Mouse (Mus musculus) adipocyte (in vitro differentiated cells): ENCODE measurements at regions not wholly inside any gene's neighbourhood (a gene's known extent, or its start where the extent isn't known, plus 50 kb on each side); places are given as distances from the start of the nearest gene placed in this dataset.
A peak's percentile ranks its signal among the peaks of the same experiment; 100 is the strongest.
"Not testable (repeated sequence)": the region's sequence is repeated elsewhere in the genome, so short reads cannot be mapped to it uniquely, and the experiment has no call there.

Experiments used
- DNase-seq: peaks from one replicate; pipeline ENCODE4 v3.0.0-alpha.2; 2016; ENCODE audit warnings: low spot score

GRCm38 (mm10) chr11:12589757-12590373 lies 125.1 kb upstream of the Cobl start:
- no peak for DNase-seq

GRCm38 (mm10) chr11:12584851-12585680 lies 120.3 kb upstream of the Cobl start:
- DNase-seq, result not testable (repeated sequence)

- DNase-seq, result no peak
Observed at GRCm38 (mm10) chr11:12578999-12579576, 114.3 kb upstream of the Cobl start.

GRCm38 (mm10) chr11:12559663-12560062 lies 94.9 kb upstream of the Cobl start:
- DNase-seq, result no peak

- DNase-seq, result peak; percentile 57
Observed at GRCm38 (mm10) chr11:12558995-12559633, 94.4 kb upstream of the Cobl start.

- DNase-seq, result no peak
Observed at GRCm38 (mm10) chr11:12558176-12558575, 93.4 kb upstream of the Cobl start.

- no peak for DNase-seq
Observed at GRCm38 (mm10) chr11:12545771-12546170, 81.0 kb upstream of the Cobl start.

- peak; percentile 11 for DNase-seq
Observed at GRCm38 (mm10) chr11:12543042-12543441, 78.3 kb upstream of the Cobl start.

GRCm38 (mm10) chr11:12540333-12540870 lies 75.6 kb upstream of the Cobl start:
- no peak for DNase-seq

GRCm38 (mm10) chr11:12535063-12535462 lies 70.3 kb upstream of the Cobl start:
- no peak for DNase-seq

- DNase-seq, result peak; percentile 63
Observed at GRCm38 (mm10) chr11:12532288-12532687, 67.5 kb upstream of the Cobl start.

- DNase-seq, result not testable (repeated sequence)
Observed at GRCm38 (mm10) chr11:12522063-12522462, 57.3 kb upstream of the Cobl start.

GRCm38 (mm10) chr11:12521286-12521685 lies 56.5 kb upstream of the Cobl start:
- no peak for DNase-seq

- DNase-seq, result no peak
Observed at GRCm38 (mm10) chr11:12516374-12516773, 51.6 kb upstream of the Cobl start.
